Mouse (Mus musculus): Measurements from ENCODE around the gene Ppm1n. TPM values are rescaled to one million over a fixed set of nuclear protein-coding genes. Genes with fewer than 3 reads are reported as not detected.
A peak's percentile ranks its signal among the peaks of the same experiment; 100 is the strongest.

Gene Ppm1n
- total and polyA plus RNA-seq, 3 experiments: not detected

DNA sequence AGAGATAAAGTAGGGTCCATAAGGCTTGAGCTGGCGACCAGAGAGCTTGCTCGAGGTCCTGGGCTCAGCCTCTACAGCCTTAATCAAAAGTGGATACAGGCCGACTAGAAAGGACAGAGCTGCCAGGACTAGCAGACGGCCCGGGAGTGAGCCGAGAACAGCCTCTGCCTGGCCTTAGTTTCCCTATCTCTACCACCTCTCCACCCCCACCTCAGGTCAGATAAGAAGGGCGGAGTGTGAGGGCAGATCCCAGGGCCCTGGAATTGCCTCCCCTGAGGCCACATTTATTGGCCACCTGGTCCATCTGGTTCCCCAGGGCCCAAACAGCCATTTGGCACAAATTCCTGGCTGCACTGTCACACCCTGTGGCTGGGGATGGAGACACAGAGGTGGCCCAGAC, 14.7 kb downstream of the Ppm1n start (continued):
- TF ChIP-seq USF2 (IDR thresholded peaks at IDR 0.05; ENCODE audit: borderline replicate concordance in 1 of 2, insufficient read depth in 1 of 2, low read depth in 1 of 2, low read length in 2 of 2) (no peak), MYC (IDR thresholded peaks at IDR 0.05; ENCODE audit: low read depth, low read length) (no peak; the same call in 1 of the 2 replicates), MYB (IDR thresholded peaks at IDR 0.05; ENCODE audit: low read depth, low read length) (no peak), POLR2AphosphoS2 (IDR thresholded peaks at IDR 0.05; ENCODE audit: low read length) (peak; percentile 33; the same call in 1 of the 2 replicates), UBTF (IDR thresholded peaks at IDR 0.05; ENCODE audit: borderline replicate concordance, insufficient read depth, low read depth, low read length) (no peak), NELFE (IDR thresholded peaks at IDR 0.05; ENCODE audit: low read depth, low read length) (peak; percentile 52), POLR2A (IDR thresholded peaks at IDR 0.05; ENCODE audit: control insufficient read depth in 1 of 2, insufficient read depth in 1 of 2, low read depth in 1 of 2, low read length in 2 of 2, poor library complexity in 1 of 2) (peak in 1 of 2 experiments; percentile 41; a peak in 2 of 4 replicates), POLR2AphosphoS5 (IDR thresholded peaks at IDR 0.05; ENCODE audit: borderline replicate concordance, low read depth, low read length) (no peak), ZMIZ1 (IDR thresholded peaks at IDR 0.05; ENCODE audit: low read depth, low read length) (0 out of 2 replicates have a peak, but pooled peaks have one; percentile 22), ZKSCAN1 (IDR thresholded peaks at IDR 0.05; ENCODE audit: low read depth, low read length) (no peak), GATA1 (IDR thresholded peaks at IDR 0.05; ENCODE audit: low read depth, low read length) (peak; percentile 78), CHD1 (IDR thresholded peaks at IDR 0.05; ENCODE audit: low read depth, low read length) (no peak), MAX (IDR thresholded peaks at IDR 0.05; ENCODE audit: low read length) (0 out of 2 replicates have a peak, but pooled peaks have one; percentile 12), CHD2 (IDR thresholded peaks at IDR 0.05; ENCODE audit: low read length) (no peak), HCFC1 (IDR thresholded peaks at IDR 0.05; ENCODE audit: low read depth, low read length) (0 out of 2 replicates have a peak, but pooled peaks have one; percentile 15), MEF2A (IDR thresholded peaks at IDR 0.05; ENCODE audit: extremely low read depth, insufficient replicate concordance, low read depth, low read length, poor library complexity, severe bottlenecking) (0 out of 2 replicates have a peak, but pooled peaks have one; percentile 34), ZC3H11A (IDR thresholded peaks at IDR 0.05; ENCODE audit: low read depth, low read length) (no peak), ETS1 (IDR thresholded peaks at IDR 0.05; ENCODE audit: low read depth, low read length) (peak; percentile 59), CTCF (IDR thresholded peaks at IDR 0.05 in 2 of 3, conservative IDR thresholded peaks at IDR 0.05 in 1 of 3; ENCODE audit: control insufficient read depth in 1 of 3, insufficient read depth in 1 of 3, low read depth in 2 of 3, low read length in 3 of 3, poor library complexity in 1 of 3, severe bottlenecking in 1 of 3) (no peak), ELF1 (IDR thresholded peaks at IDR 0.05; ENCODE audit: low read depth, low read length) (no peak)

DNA sequence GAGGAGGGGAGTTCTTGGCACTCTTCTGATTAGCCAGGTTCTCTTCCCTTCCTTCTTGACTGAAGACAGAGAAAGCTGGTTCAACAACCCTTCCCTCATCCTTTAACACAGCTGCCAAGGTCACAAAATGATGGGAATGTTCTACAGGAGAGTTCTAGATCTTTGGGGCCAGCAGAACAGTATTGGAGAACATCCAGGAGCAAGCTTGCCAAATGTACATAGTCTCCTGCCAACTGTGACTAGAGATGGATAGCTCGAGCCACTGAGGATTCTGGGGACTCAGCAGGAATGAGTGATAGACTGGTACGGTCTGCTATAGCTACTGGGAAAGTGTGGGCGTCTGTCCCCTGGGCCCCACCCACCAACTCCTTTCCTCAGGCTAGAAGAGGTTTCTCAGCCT, 21.5 kb downstream of the Ppm1n start:
- H3K4me1 ChIP-seq (ENCODE audit: control insufficient read depth in 1 of 2, insufficient read depth in 2 of 2, low read length in 2 of 2): no peaks in the 10 kb centered on the region
- TF ChIP-seq KAT2A (conservative IDR thresholded peaks at IDR 0.05; ENCODE audit: low read depth, low read length): no peak
- TF ChIP-seq UBTF (IDR thresholded peaks at IDR 0.05; ENCODE audit: borderline replicate concordance, insufficient read depth, low read depth, low read length): no peak
- TF ChIP-seq USF2 (IDR thresholded peaks at IDR 0.05; ENCODE audit: borderline replicate concordance in 1 of 2, insufficient read depth in 1 of 2, low read depth in 1 of 2, low read length in 2 of 2): no peak
- TF ChIP-seq MEF2A (IDR thresholded peaks at IDR 0.05; ENCODE audit: extremely low read depth, insufficient replicate concordance, low read depth, low read length, poor library complexity, severe bottlenecking): no peak
- no peak for TF ChIP-seq NRF1 (IDR thresholded peaks at IDR 0.05; ENCODE audit: insufficient read depth, low read depth, low read length, poor library complexity, severe bottlenecking)
- no peak for TF ChIP-seq E2F4 (IDR thresholded peaks at IDR 0.05; ENCODE audit: borderline replicate concordance, low read depth, low read length)
- TF ChIP-seq CTCF (IDR thresholded peaks at IDR 0.05 in 2 of 3, conservative IDR thresholded peaks at IDR 0.05 in 1 of 3; ENCODE audit: control insufficient read depth in 1 of 3, insufficient read depth in 1 of 3, low read depth in 2 of 3, low read length in 3 of 3, poor library complexity in 1 of 3, severe bottlenecking in 1 of 3): no peak
- no peak for TF ChIP-seq NELFE (IDR thresholded peaks at IDR 0.05; ENCODE audit: low read depth, low read length)
- no peak for TF ChIP-seq JUND (IDR thresholded peaks at IDR 0.05; ENCODE audit: low read depth, low read length)
- TF ChIP-seq MYC (IDR thresholded peaks at IDR 0.05; ENCODE audit: low read depth, low read length): no peak
- TF ChIP-seq TAL1 (IDR thresholded peaks at IDR 0.05; ENCODE audit: low read length): no peak
- no peak for TF ChIP-seq GABPA (IDR thresholded peaks at IDR 0.05; ENCODE audit: low read depth, low read length)
- no peak for TF ChIP-seq POLR2AphosphoS5 (IDR thresholded peaks at IDR 0.05; ENCODE audit: borderline replicate concordance, low read depth, low read length)
- no peak for TF ChIP-seq SMC3 (IDR thresholded peaks at IDR 0.05; ENCODE audit: low read depth, low read length)
- H3K9me3 ChIP-seq (replicated peaks; ENCODE audit: insufficient read depth, low read length): no peaks in the 10 kb centered on the region
- peaks cover 2 to 3% of the 10 kb centered on the region in 2 experiments; a peak in 3 of 4 replicates for H3K36me3 ChIP-seq (ENCODE audit: control insufficient read depth in 1 of 2, insufficient read depth in 2 of 2, low read length in 2 of 2)
- H3K9ac ChIP-seq (ENCODE audit: control insufficient read depth, low read depth, low read length, poor library complexity, severe bottlenecking): no peak overlapping the region
- H3K27me3 ChIP-seq (ENCODE audit: control insufficient read depth in 1 of 2, insufficient read depth in 2 of 2, low read length in 2 of 2): no peaks in the 10 kb centered on the region
- DNase-seq (ENCODE audit: low read depth, low spot score): no peak
- no peaks in the 10 kb centered on the region for H3K79me2 ChIP-seq (ENCODE audit: control insufficient read depth, insufficient read depth, low read length, poor library complexity)
- H3K4me3 ChIP-seq (ENCODE audit: control insufficient read depth in 1 of 2, insufficient read depth in 1 of 2, low read depth in 2 of 2, low read length in 2 of 2): no peak overlapping the region
- no peak overlapping the region for H3K27ac ChIP-seq (ENCODE audit: control insufficient read depth, low read depth, low read length)

All from MEL (cell line).